Mouse (Mus musculus): Measurements from ENCODE around the gene Nol10. TPM values are rescaled to one million over a fixed set of nuclear protein-coding genes. Genes with fewer than 3 reads are reported as not detected.

Nol10 gene
- polyA plus RNA-seq, 1 experiment: 3.7 TPM

- no peak for TF ChIP-seq CTCF (IDR thresholded peaks at IDR 0.05; ENCODE audit: insufficient read depth, low read length)
- Histone ChIP-seq H3K4me1 (ENCODE audit: control insufficient read depth, insufficient read depth, low read length) (peaks cover 3% of the 10 kb centered on the region; the same call in 1 of the 2 replicates), H3K4me3 (replicated peaks; ENCODE audit: extremely low read depth, low read depth, low read length) (no peak overlapping the region)
- 77% methylated on average over 13 of the region's 13 CpGs for WGBS
- no peak for DNase-seq
Measured at GRCm38 (mm10) chr12:17393148-17393547, 44.9 kb downstream of the Nol10 start.

- WGBS: 86% methylated on average over 2 of the region's 2 CpGs
- Histone ChIP-seq H3K4me1 (ENCODE audit: control insufficient read depth, insufficient read depth, low read length) (peaks cover 5% of the 10 kb centered on the region; the same call in 1 of the 2 replicates), H3K4me3 (replicated peaks; ENCODE audit: extremely low read depth, low read depth, low read length) (no peak overlapping the region)
- DNase-seq: no peak
- TF ChIP-seq POLR2A (IDR thresholded peaks at IDR 0.05; ENCODE audit: borderline replicate concordance, extremely low read depth, low read depth, low read length): no peak
- no peak for TF ChIP-seq CTCF (IDR thresholded peaks at IDR 0.05; ENCODE audit: insufficient read depth, low read length)
Measured at GRCm38 (mm10) chr12:17397150-17397549, 48.9 kb downstream of the Nol10 start.

GRCm38 (mm10) chr12:17401419-17401818 is 53.2 kb downstream of the Nol10 start:
- WGBS: 51% methylated on average over 1 of the region's 1 CpGs
- TF ChIP-seq CTCF (IDR thresholded peaks at IDR 0.05; ENCODE audit: insufficient read depth, low read length) (no peak), POLR2A (IDR thresholded peaks at IDR 0.05; ENCODE audit: borderline replicate concordance, extremely low read depth, low read depth, low read length) (no peak)
- DNase-seq: no peak
- Histone ChIP-seq H3K4me3 (replicated peaks; ENCODE audit: extremely low read depth, low read depth, low read length) (no peak overlapping the region), H3K4me1 (ENCODE audit: control insufficient read depth, insufficient read depth, low read length) (peaks cover 5% of the 10 kb centered on the region; the same call in 1 of the 2 replicates)

- 64% methylated on average over 3 of the region's 3 CpGs for WGBS
- peaks cover 5% of the 10 kb centered on the region; the same call in 1 of the 2 replicates for H3K4me1 ChIP-seq (ENCODE audit: control insufficient read depth, insufficient read depth, low read length)
- H3K4me3 ChIP-seq (replicated peaks; ENCODE audit: extremely low read depth, low read depth, low read length): no peak overlapping the region
- DNase-seq: no peak
- TF ChIP-seq CTCF (IDR thresholded peaks at IDR 0.05; ENCODE audit: insufficient read depth, low read length) (no peak), POLR2A (IDR thresholded peaks at IDR 0.05; ENCODE audit: borderline replicate concordance, extremely low read depth, low read depth, low read length) (no peak)
Measured at GRCm38 (mm10) chr12:17402116-17402515, 53.9 kb downstream of the Nol10 start.

GRCm38 (mm10) chr12:17403998-17404397 is 55.7 kb downstream of the Nol10 start:
- 95% methylated on average over 4 of the region's 4 CpGs for WGBS
- TF ChIP-seq POLR2A (IDR thresholded peaks at IDR 0.05; ENCODE audit: borderline replicate concordance, extremely low read depth, low read depth, low read length) (no peak), CTCF (IDR thresholded peaks at IDR 0.05; ENCODE audit: insufficient read depth, low read length) (no peak)
- no peak for DNase-seq
- Histone ChIP-seq H3K4me3 (replicated peaks; ENCODE audit: extremely low read depth, low read depth, low read length) (no peak overlapping the region), H3K4me1 (ENCODE audit: control insufficient read depth, insufficient read depth, low read length) (peaks cover 5% of the 10 kb centered on the region; the same call in 1 of the 2 replicates)

GRCm38 (mm10) chr12:17406825-17407224 is 58.6 kb downstream of the Nol10 start:
- no peak for DNase-seq
- 91% methylated on average over 4 of the region's 4 CpGs for WGBS
- no peak for TF ChIP-seq CTCF (IDR thresholded peaks at IDR 0.05; ENCODE audit: insufficient read depth, low read length)
- TF ChIP-seq POLR2A (IDR thresholded peaks at IDR 0.05; ENCODE audit: borderline replicate concordance, extremely low read depth, low read depth, low read length): no peak
- Histone ChIP-seq H3K4me3 (replicated peaks; ENCODE audit: extremely low read depth, low read depth, low read length) (no peak overlapping the region), H3K4me1 (ENCODE audit: control insufficient read depth, insufficient read depth, low read length) (no peaks in the 10 kb centered on the region)

- H3K4me1 ChIP-seq (ENCODE audit: control insufficient read depth, insufficient read depth, low read length): no peaks in the 10 kb centered on the region
- DNase-seq: no peak
- 93% methylated on average over 7 of the region's 7 CpGs for WGBS
- TF ChIP-seq CTCF (IDR thresholded peaks at IDR 0.05; ENCODE audit: insufficient read depth, low read length) (no peak), POLR2A (IDR thresholded peaks at IDR 0.05; ENCODE audit: borderline replicate concordance, extremely low read depth, low read depth, low read length) (no peak)
- no peak overlapping the region for H3K4me3 ChIP-seq (replicated peaks; ENCODE audit: extremely low read depth, low read depth, low read length)
Measured at GRCm38 (mm10) chr12:17408312-17408711, 60.1 kb downstream of the Nol10 start.

GRCm38 (mm10) chr12:17411242-17411641 is 63.0 kb downstream of the Nol10 start:
- 88% methylated on average over 2 of the region's 2 CpGs for WGBS
- no peak for TF ChIP-seq POLR2A (IDR thresholded peaks at IDR 0.05; ENCODE audit: borderline replicate concordance, extremely low read depth, low read depth, low read length)
- TF ChIP-seq CTCF (IDR thresholded peaks at IDR 0.05; ENCODE audit: insufficient read depth, low read length): no peak
- Histone ChIP-seq H3K4me1 (ENCODE audit: control insufficient read depth, insufficient read depth, low read length) (no peaks in the 10 kb centered on the region), H3K4me3 (replicated peaks; ENCODE audit: extremely low read depth, low read depth, low read length) (no peak overlapping the region)
- no peak for DNase-seq

- Histone ChIP-seq H3K4me3 (replicated peaks; ENCODE audit: extremely low read depth, low read depth, low read length) (no peak overlapping the region), H3K4me1 (ENCODE audit: control insufficient read depth, insufficient read depth, low read length) (no peaks in the 10 kb centered on the region)
- TF ChIP-seq CTCF (IDR thresholded peaks at IDR 0.05; ENCODE audit: insufficient read depth, low read length) (no peak), POLR2A (IDR thresholded peaks at IDR 0.05; ENCODE audit: borderline replicate concordance, extremely low read depth, low read depth, low read length) (no peak)
- WGBS: 48% methylated on average over 12 of the region's 12 CpGs
- DNase-seq: no peak
Measured at GRCm38 (mm10) chr12:17411797-17412526, 63.7 kb downstream of the Nol10 start.

GRCm38 (mm10) chr12:17414734-17415133 is 66.5 kb downstream of the Nol10 start:
- no peaks in the 10 kb centered on the region for H3K4me1 ChIP-seq (ENCODE audit: control insufficient read depth, insufficient read depth, low read length)
- no peak overlapping the region for H3K4me3 ChIP-seq (replicated peaks; ENCODE audit: extremely low read depth, low read depth, low read length)
- WGBS: 92% methylated on average over 7 of the region's 7 CpGs
- TF ChIP-seq POLR2A (IDR thresholded peaks at IDR 0.05; ENCODE audit: borderline replicate concordance, extremely low read depth, low read depth, low read length): no peak
- no peak for TF ChIP-seq CTCF (IDR thresholded peaks at IDR 0.05; ENCODE audit: insufficient read depth, low read length)
- no peak for DNase-seq
